Mouse (Mus musculus): ENCODE data around the gene Rxra.

- TF ChIP-seq POLR2A (IDR thresholded peaks at IDR 0.05; ENCODE audit: low read depth, low read length) = no peak
- TF ChIP-seq CTCF (conservative IDR thresholded peaks at IDR 0.05; ENCODE audit: insufficient read depth, insufficient read length, low read depth, low read length) = no peak
Observed at GRCm38 (mm10) chr2:27785973-27786417, 109.8 kb downstream of the Rxra start.

Measured in kidney, adult 2 months (tissue).